Mouse (Mus musculus): ENCODE data around the gene Mocs2.

DNA sequence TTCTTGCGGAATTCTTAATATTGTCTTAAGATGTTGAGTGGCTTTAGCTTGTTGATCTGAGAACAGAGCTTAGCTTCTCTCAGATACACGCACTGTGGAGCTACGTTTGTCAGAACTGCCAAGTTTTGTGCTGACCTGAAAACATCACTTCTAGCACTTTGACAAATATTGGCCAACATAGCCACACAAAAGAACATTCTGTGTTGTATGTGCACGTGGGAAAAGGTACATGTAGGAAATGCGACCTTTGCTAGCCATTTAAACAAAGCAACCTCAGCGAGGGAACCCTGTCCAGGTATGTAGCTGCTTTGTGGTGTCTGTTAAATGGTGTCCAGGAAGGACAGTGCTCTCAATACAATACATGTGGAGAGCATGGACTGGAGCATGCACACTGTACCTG lies 36.0 kb downstream of the Mocs2 start:
- TF ChIP-seq CTCF (conservative IDR thresholded peaks at IDR 0.05; ENCODE audit: low read length): no peak
- TF ChIP-seq POU5F1 (IDR thresholded peaks at IDR 0.05; ENCODE audit: borderline replicate concordance, low read length): no peak
- TF ChIP-seq NANOG (IDR thresholded peaks at IDR 0.05; ENCODE audit: borderline replicate concordance, low read length): no peak
